Comparison of ENCODE assay signal across 8 mouse cellular contexts in genomic region chr14:54605752-54606321, GRCm38 (mm10). TPM values are rescaled to one million over a fixed set of nuclear protein-coding genes. Genes with fewer than 3 reads are reported as not detected.
A peak's percentile ranks its signal among the peaks of the same experiment; 100 is the strongest.
DNase-seq lines count a peak whose midpoint lies in the region; ATAC-seq and TF ChIP-seq lines count a peak whose summit lies in the region.

TSS of gene 4931414P19Rik (minus strand) at chr14:54605993.

- H3K27me3 ChIP-seq in C2C12 (ENCODE audit: control insufficient read depth, insufficient read depth, insufficient read length) = no peaks in the 10 kb centered on the region
- H3K27me3 ChIP-seq in erythroblast, embryonic 14.5 days (ENCODE audit: control insufficient read depth) = no peaks in the 10 kb centered on the region
- H3K27me3 ChIP-seq in heart, embryonic 13.5 days (replicated peaks) = no peaks in the 10 kb centered on the region
- H3K27me3 ChIP-seq in liver, embryonic 16.5 days (ENCODE audit: control insufficient read depth, insufficient read depth, low read depth, low read length) = no peaks in the 10 kb centered on the region
- H3K27me3 ChIP-seq in neural tube, embryonic 13.5 days = no peaks in the 10 kb centered on the region

- DNase-seq in kidney, postnatal 10 days = peak; percentile 94
- peak; percentile 51 for DNase-seq in telencephalon, adult 2 months (ENCODE audit: low read depth, low spot score)

- peak within 1 kb of the TSS; percentile 31 for H3K4me3 ChIP-seq in C2C12 (ENCODE audit: insufficient read depth, poor library complexity, severe bottlenecking)
- H3K4me3 ChIP-seq in bone marrow macrophage, adult 2 months (ENCODE audit: insufficient read depth, low read length) = peak within 1 kb of the TSS; percentile 61
- H3K4me3 ChIP-seq in erythroblast, embryonic 14.5 days (replicated peaks) = peak within 1 kb of the TSS; percentile 69
- peak within 1 kb of the TSS; percentile 61 for H3K4me3 ChIP-seq in heart, embryonic 13.5 days
- peak within 1 kb of the TSS; percentile 71 for H3K4me3 ChIP-seq in liver, embryonic 16.5 days (ENCODE audit: low read depth, low read length)
- peak within 1 kb of the TSS; percentile 46 for H3K4me3 ChIP-seq in neural tube, embryonic 13.5 days

- peak within 1 kb of the TSS; percentile 83 for H3K9ac ChIP-seq in heart, embryonic 13.5 days
- H3K9ac ChIP-seq in liver, embryonic 16.5 days (ENCODE audit: low read depth, low read length) = peak within 1 kb of the TSS; percentile 82
- peak within 1 kb of the TSS; percentile 67 for H3K9ac ChIP-seq in neural tube, embryonic 13.5 days

- H3K4me1 ChIP-seq in bone marrow macrophage, adult 2 months (ENCODE audit: control insufficient read depth, insufficient read depth, low read length) = peaks cover 13% of the 10 kb centered on the region
- H3K4me1 ChIP-seq in erythroblast, embryonic 14.5 days (ENCODE audit: control insufficient read depth) = peaks cover 54% of the 10 kb centered on the region
- H3K4me1 ChIP-seq in heart, embryonic 13.5 days = peaks cover 24% of the 10 kb centered on the region
- H3K4me1 ChIP-seq in liver, embryonic 16.5 days (ENCODE audit: control insufficient read depth, low read depth, low read length) = peaks cover 30% of the 10 kb centered on the region
- peaks cover 24% of the 10 kb centered on the region for H3K4me1 ChIP-seq in neural tube, embryonic 13.5 days (replicated peaks)

- H3K9me3 ChIP-seq in erythroblast, embryonic 14.5 days (ENCODE audit: control insufficient read depth, low read length) = peaks cover 2% of the 10 kb centered on the region; the same call in 1 of the 2 replicates
- H3K9me3 ChIP-seq in heart, embryonic 13.5 days = no peaks in the 10 kb centered on the region
- H3K9me3 ChIP-seq in liver, embryonic 16.5 days (replicated peaks; ENCODE audit: control insufficient read depth, low read length) = no peaks in the 10 kb centered on the region
- no peaks in the 10 kb centered on the region for H3K9me3 ChIP-seq in neural tube, embryonic 13.5 days

- H3K79me2 ChIP-seq in C2C12 (ENCODE audit: control insufficient read depth, insufficient read depth) = no peaks in the 10 kb centered on the region

- peak within 1 kb of the TSS; percentile 43 for H3ac ChIP-seq in C2C12 (ENCODE audit: control insufficient read depth, insufficient read length, low read depth)

- H3K79me3 ChIP-seq in C2C12 (ENCODE audit: low read depth) = no peaks in the 10 kb centered on the region

- peak within 1 kb of the TSS; percentile 78 for H3K4me2 ChIP-seq in heart, embryonic 13.5 days
- peak within 1 kb of the TSS; percentile 92 for H3K4me2 ChIP-seq in liver, embryonic 16.5 days (ENCODE audit: low read depth, low read length)
- peak within 1 kb of the TSS; percentile 61 for H3K4me2 ChIP-seq in neural tube, embryonic 13.5 days

- peak; percentile 33; the same call in 1 of the 2 replicates for ATAC-seq in heart, embryonic 13.5 days (ENCODE audit: extremely low read depth, insufficient number of reproducible peaks, low FRiP score, low TSS enrichment)
- peak; percentile 49 for ATAC-seq in liver, embryonic 16.5 days (ENCODE audit: low read depth)
- ATAC-seq in neural tube, embryonic 13.5 days (ENCODE audit: low read depth) = peak; percentile 19; the same call in 1 of the 2 replicates

- H3K36me3 ChIP-seq in C2C12 (ENCODE audit: control insufficient read depth, insufficient read depth) = peaks cover 10% of the 10 kb centered on the region
- H3K36me3 ChIP-seq in erythroblast, embryonic 14.5 days (ENCODE audit: control insufficient read depth) = peaks cover 8% of the 10 kb centered on the region
- peaks cover 10% of the 10 kb centered on the region for H3K36me3 ChIP-seq in heart, embryonic 13.5 days
- H3K36me3 ChIP-seq in liver, embryonic 16.5 days (ENCODE audit: control insufficient read depth, insufficient read depth) = no peaks in the 10 kb centered on the region
- peaks cover 6% of the 10 kb centered on the region; the same call in 1 of the 2 replicates for H3K36me3 ChIP-seq in neural tube, embryonic 13.5 days

- TF ChIP-seq CTCF in C2C12 (IDR thresholded peaks at IDR 0.05; ENCODE audit: control insufficient read depth, insufficient read depth, insufficient read length) = no peak
- no peak for TF ChIP-seq CTCF in bone marrow macrophage, adult 2 months (IDR thresholded peaks at IDR 0.05; ENCODE audit: low read depth, low read length)

- no peak for TF ChIP-seq POLR2A in bone marrow macrophage, adult 2 months (IDR thresholded peaks at IDR 0.05; ENCODE audit: borderline replicate concordance, low read depth, low read length)

- H3K27ac ChIP-seq in bone marrow macrophage, adult 2 months (ENCODE audit: insufficient read depth, low read depth, low read length) = peak within 1 kb of the TSS; percentile 13; the same call in 1 of the 2 replicates
- peak within 1 kb of the TSS; percentile 86 for H3K27ac ChIP-seq in heart, embryonic 13.5 days (replicated peaks)
- H3K27ac ChIP-seq in liver, embryonic 16.5 days (ENCODE audit: low read length) = peak within 1 kb of the TSS; percentile 88
- H3K27ac ChIP-seq in neural tube, embryonic 13.5 days (replicated peaks) = peak within 1 kb of the TSS; percentile 73

- under 1% methylated on average over 39 of the region's 39 CpGs for WGBS in heart, embryonic 13.5 days
- 0% methylated on average over 29 of the region's 39 CpGs for WGBS in liver, embryonic 16.5 days (ENCODE audit: insufficient replicate concordance)
- WGBS in neural tube, embryonic 13.5 days = 0% methylated on average over 39 of the region's 39 CpGs

TF ChIP-seq in C2C12, 6 proteins besides CTCF, POLR2A, EP300 and RAD21:
- TF ChIP-seq MAX (IDR thresholded peaks at IDR 0.05) (no peak), MYOG (IDR thresholded peaks at IDR 0.05; ENCODE audit: control insufficient read depth, extremely low read depth, insufficient read length) (no peak), FOSL1 (IDR thresholded peaks at IDR 0.05; ENCODE audit: insufficient read depth, low read length, poor library complexity, severe bottlenecking) (no peak), USF1 (IDR thresholded peaks at IDR 0.05; ENCODE audit: low read depth) (no peak), MYOD1 (IDR thresholded peaks at IDR 0.05; ENCODE audit: control insufficient read depth, insufficient read length, low read depth) (no peak), CEBPB (IDR thresholded peaks at IDR 0.05; ENCODE audit: low read depth) (no peak)
TF ChIP-seq in C2C12: peak in this region for 0.

RNA-seq across cellular contexts. Expression of gene 4931414P19Rik, which starts in this region (rescaled TPM):
- polyA plus RNA-seq in C2C12 (2012; fragmentation: generic; extraction: Trizol) = 6.0 TPM
- 4.1 and 8.3 TPM in 2 replicates for polyA plus RNA-seq in bone marrow macrophage, adult 2 months (2012; ENCODE audit: insufficient read depth, insufficient read length, missing spikeins)
- polyA plus RNA-seq in erythroblast, embryonic 14.5 days (2012) = 0.94 and 1.5 TPM in 2 replicates
- 5.8 and 6.0 TPM in 2 replicates for polyA plus RNA-seq in heart, embryonic 13.5 days (2015; fragmentation: Nextera tagmentation; extraction: Ambion mirVana)
- polyA plus RNA-seq in liver, embryonic 16.5 days (2015; fragmentation: Nextera tagmentation; extraction: Ambion mirVana) = 2.3 and 2.5 TPM in 2 replicates
- polyA plus RNA-seq in neural tube, embryonic 13.5 days (2015; fragmentation: Nextera tagmentation; extraction: Ambion mirVana) = 7.6 and 8.3 TPM in 2 replicates

Comparison
In these comparisons a context has a peak if more than half of its experiments do, and no peak if none do; other contexts are left out.
1. Peak in every context shown above with its lines: DNase-seq, ATAC-seq, H3K4me3 ChIP-seq and H3K27ac ChIP-seq.
2. H3K27ac ChIP-seq: peak in every context shown above with its lines; median percentile 88 in liver, embryonic 16.5 days; 86 in heart, embryonic 13.5 days; 73 in neural tube, embryonic 13.5 days; 13 in bone marrow macrophage, adult 2 months.